Mouse (Mus musculus): Measurements from ENCODE around the gene Stat6.

Stat6 gene

GRCm38 (mm10) chr10:127642772-127643552, at the start of gene Stat6:
Gene Stat6, plus strand, starts transcription at chr10:127642986.
- peak; percentile 62 to 66 for DNase-seq (ENCODE audit: low spot score in 2 of 2)

GRCm38 (mm10) chr10:127594405-127594804, 48.4 kb upstream of the Stat6 start:
- no peak for DNase-seq (ENCODE audit: low spot score in 2 of 2)

- no peak for DNase-seq (ENCODE audit: low spot score in 2 of 2)
These were observed 47.7 kb upstream of the Stat6 start for GRCm38 (mm10) chr10:127594930-127595715.

- peak; percentile 75 to 77 for DNase-seq (ENCODE audit: low spot score in 2 of 2)
These were observed 46.4 kb upstream of the Stat6 start for GRCm38 (mm10) chr10:127596321-127596941.

- DNase-seq (ENCODE audit: low spot score in 2 of 2), result no peak
These were observed 45.4 kb upstream of the Stat6 start for GRCm38 (mm10) chr10:127597311-127597901.

GRCm38 (mm10) chr10:127598607-127599006, 44.2 kb upstream of the Stat6 start:
- no peak for DNase-seq (ENCODE audit: low spot score in 2 of 2)

GRCm38 (mm10) chr10:127599252-127599651, 43.5 kb upstream of the Stat6 start:
- no peak for DNase-seq (ENCODE audit: low spot score in 2 of 2)

GRCm38 (mm10) chr10:127599779-127600541, 42.8 kb upstream of the Stat6 start:
- no peak for DNase-seq (ENCODE audit: low spot score in 2 of 2)

GRCm38 (mm10) chr10:127602194-127602593, 40.6 kb upstream of the Stat6 start:
- DNase-seq (ENCODE audit: low spot score in 2 of 2), result no peak

- peak in 1 of 2 experiments; percentile 26 for DNase-seq (ENCODE audit: low spot score in 2 of 2)
These were observed 39.1 kb upstream of the Stat6 start for GRCm38 (mm10) chr10:127603437-127604371.

GRCm38 (mm10) chr10:127604465-127605250, 38.1 kb upstream of the Stat6 start:
- peak in 1 of 2 experiments; percentile 73 for DNase-seq (ENCODE audit: low spot score in 2 of 2)

GRCm38 (mm10) chr10:127605251-127605547, 37.6 kb upstream of the Stat6 start:
- DNase-seq (ENCODE audit: low spot score in 2 of 2), result no peak

GRCm38 (mm10) chr10:127605756-127606155, 37.0 kb upstream of the Stat6 start:
- no peak for DNase-seq (ENCODE audit: low spot score in 2 of 2)

- no peak for DNase-seq (ENCODE audit: low spot score in 2 of 2)
These were observed 35.7 kb upstream of the Stat6 start for GRCm38 (mm10) chr10:127607059-127607458.

GRCm38 (mm10) chr10:127609415-127610065, 33.2 kb upstream of the Stat6 start:
- DNase-seq (ENCODE audit: low spot score in 2 of 2), result no peak

GRCm38 (mm10) chr10:127610066-127610415, 32.7 kb upstream of the Stat6 start:
- no peak for DNase-seq (ENCODE audit: low spot score in 2 of 2)

- DNase-seq (ENCODE audit: low spot score in 2 of 2), result no peak
These were observed 30.6 kb upstream of the Stat6 start for GRCm38 (mm10) chr10:127612079-127612775.

GRCm38 (mm10) chr10:127614236-127615033, 28.4 kb upstream of the Stat6 start:
- DNase-seq (ENCODE audit: low spot score in 2 of 2), result peak; percentile 80 to 87

Measured in right cerebral cortex, postnatal 10 days (tissue).